Mouse (Mus musculus) bone marrow, adult 2 months (tissue): ENCODE results near the gene Entr1.

Experiments
- CTCF ChIP-seq: fragments of 200-500 bp; IDR thresholded peaks from 2 replicates; pipeline ENCODE4 v1.5.1; 2011; ENCODE audit warnings: low read length, control low read depth; ENCODE audit not compliant: control insufficient read depth, insufficient read depth
- POLR2A ChIP-seq: fragments of 200-500 bp; IDR thresholded peaks from 2 replicates; pipeline ENCODE4 v1.6.1; 2011; ENCODE audit warnings: low read depth, mild to moderate bottlenecking, control low read depth, low read length, borderline replicate concordance; ENCODE audit not compliant: control insufficient read depth

GRCm38 (mm10) chr2:26398978-26399377 is 9.9 kb upstream of the Entr1 start:
- no peak for TF ChIP-seq CTCF
- no peak for TF ChIP-seq POLR2A
